Mouse (Mus musculus) MEL (cell line): ENCODE measurements around the gene Lsm2. TPM values are rescaled to one million over a fixed set of nuclear protein-coding genes. Genes with fewer than 3 reads are reported as not detected.
A peak's percentile ranks its signal among the peaks of the same experiment; 100 is the strongest.

ENCODE experiments used
- DNase-seq: peaks from one replicate; pipeline ENCODE4 v3.0.0; 2011; ENCODE audit warnings: low read depth, low spot score
- H3K27ac ChIP-seq: 2 replicates; pipeline ENCODE4 v1.5.1; 2012; ENCODE audit warnings: low read depth, mild to moderate bottlenecking, control low read depth, low read length, moderate library complexity; ENCODE audit not compliant: control insufficient read depth
- H3K27me3 ChIP-seq, 2 experiments: fragments of 150-350 bp in 1 of 2; sonication (generic) in 1 of 2; 2 replicates each; pipeline ENCODE4 v1.6.1; 2012; ENCODE audit warnings: low read length in 2 of 2, mild to moderate bottlenecking in 2 of 2, improper control_type of control experiment in 1 of 2, moderate library complexity in 1 of 2; ENCODE audit not compliant: insufficient read depth in 2 of 2, control insufficient read depth in 1 of 2
- H3K36me3 ChIP-seq, 2 experiments: 2 replicates each; pipeline ENCODE4 v1.6.1; 2012 to 2014; ENCODE audit warnings: low read length in 2 of 2, improper control_type of control experiment in 1 of 2, inconsistent platforms in 1 of 2, mild to moderate bottlenecking in 1 of 2; ENCODE audit not compliant: insufficient read depth in 2 of 2, control insufficient read depth in 1 of 2
- H3K4me1 ChIP-seq, 2 experiments: fragments of 150-350 bp in 1 of 2; sonication (generic) in 1 of 2; 2 replicates each; pipeline ENCODE4 v1.6.1; 2012; ENCODE audit warnings: low read length in 2 of 2, improper control_type of control experiment in 1 of 2, mild to moderate bottlenecking in 1 of 2; ENCODE audit not compliant: insufficient read depth in 2 of 2, control insufficient read depth in 1 of 2
- H3K4me3 ChIP-seq, 2 experiments: fragments of 150-350 bp in 1 of 2; sonication (generic) in 1 of 2; 2 replicates each; pipeline ENCODE4 v1.5.1; 2012; ENCODE audit warnings: low read depth in 2 of 2, low read length in 2 of 2, mild to moderate bottlenecking in 2 of 2, moderate library complexity in 2 of 2, control low read depth in 1 of 2, improper control_type of control experiment in 1 of 2; ENCODE audit not compliant: control insufficient read depth in 1 of 2, insufficient read depth in 1 of 2
- H3K79me2 ChIP-seq: 2 replicates; pipeline ENCODE4 v1.6.1; 2012; ENCODE audit warnings: mild to moderate bottlenecking, low read length, moderate library complexity; ENCODE audit not compliant: control insufficient read depth, poor library complexity, insufficient read depth
- H3K9ac ChIP-seq: 2 replicates; pipeline ENCODE4 v1.6.1; 2012; ENCODE audit warnings: low read depth, mild to moderate bottlenecking, control low read depth, low read length, moderate library complexity; ENCODE audit not compliant: control insufficient read depth, poor library complexity, severe bottlenecking
- H3K9me3 ChIP-seq: fragments of 150-350 bp; sonication (generic); replicated peaks from 2 replicates; pipeline ENCODE4 v1.6.1; 2012; ENCODE audit warnings: mild to moderate bottlenecking, low read length, improper control_type of control experiment, moderate library complexity; ENCODE audit not compliant: insufficient read depth
- CHD1 ChIP-seq: IDR thresholded peaks from 2 replicates; pipeline ENCODE4 v1.6.1; 2012; ENCODE audit warnings: low read depth, mild to moderate bottlenecking, inconsistent platforms, low read length, improper control_type of control experiment
- CHD2 ChIP-seq: IDR thresholded peaks from 2 replicates; pipeline ENCODE4 v1.6.1; 2011; ENCODE audit warnings: low read length, improper control_type of control experiment
- E2F4 ChIP-seq: IDR thresholded peaks from 2 replicates; pipeline ENCODE4 v1.6.1; 2011; ENCODE audit warnings: low read depth, low read length, improper control_type of control experiment, borderline replicate concordance
- ELF1 ChIP-seq: IDR thresholded peaks from 2 replicates; pipeline ENCODE4 v1.6.1; 2014; ENCODE audit warnings: low read depth, mild to moderate bottlenecking, inconsistent platforms, low read length, improper control_type of control experiment, moderate library complexity
- EP300 ChIP-seq, 2 experiments: IDR thresholded peaks; 2 replicates each; pipeline ENCODE4 v1.6.1; 2011; ENCODE audit warnings: improper control_type of control experiment in 2 of 2, low read length in 2 of 2, low read depth in 1 of 2, mild to moderate bottlenecking in 1 of 2
- ETS1 ChIP-seq: IDR thresholded peaks from 2 replicates; pipeline ENCODE4 v1.6.1; 2012; ENCODE audit warnings: low read depth, mild to moderate bottlenecking, inconsistent platforms, low read length, improper control_type of control experiment, moderate library complexity
- GATA1 ChIP-seq: IDR thresholded peaks from 2 replicates; pipeline ENCODE4 v1.6.1; 2011; ENCODE audit warnings: low read depth, low read length, improper control_type of control experiment
- HCFC1 ChIP-seq: IDR thresholded peaks from 2 replicates; pipeline ENCODE4 v1.6.1; 2012; ENCODE audit warnings: low read depth, mild to moderate bottlenecking, inconsistent platforms, low read length, improper control_type of control experiment, moderate library complexity
- MAX ChIP-seq: IDR thresholded peaks from 2 replicates; pipeline ENCODE4 v1.6.1; 2011; ENCODE audit warnings: low read length, improper control_type of control experiment
- MAZ ChIP-seq: IDR thresholded peaks from 2 replicates; pipeline ENCODE4 v1.6.1; 2012; ENCODE audit warnings: low read depth, mild to moderate bottlenecking, inconsistent platforms, low read length, improper control_type of control experiment
- MXI1 ChIP-seq: IDR thresholded peaks from 2 replicates; pipeline ENCODE4 v1.6.1; 2011; ENCODE audit warnings: mild to moderate bottlenecking, low read depth, low read length, improper control_type of control experiment
- MYC ChIP-seq: IDR thresholded peaks from 2 replicates; pipeline ENCODE4 v1.6.1; 2011; ENCODE audit warnings: low read depth, mild to moderate bottlenecking, low read length, improper control_type of control experiment, moderate library complexity
- NELFE ChIP-seq: IDR thresholded peaks from 2 replicates; pipeline ENCODE4 v1.6.1; 2011; ENCODE audit warnings: low read depth, low read length, improper control_type of control experiment
- NRF1 ChIP-seq: IDR thresholded peaks from 2 replicates; pipeline ENCODE4 v1.6.1; 2014; ENCODE audit warnings: low read depth, mild to moderate bottlenecking, inconsistent platforms, low read length, improper control_type of control experiment, moderate library complexity; ENCODE audit not compliant: poor library complexity, insufficient read depth, severe bottlenecking
- POLR2A ChIP-seq, 2 experiments: IDR thresholded peaks; 2 replicates each; pipeline ENCODE4 v1.6.1; 2011 to 2012; ENCODE audit warnings: low read length in 2 of 2, mild to moderate bottlenecking in 2 of 2, control low read depth in 1 of 2, improper control_type of control experiment in 1 of 2, low read depth in 1 of 2, moderate library complexity in 1 of 2; ENCODE audit not compliant: control insufficient read depth in 1 of 2, insufficient read depth in 1 of 2, poor library complexity in 1 of 2
- POLR2AphosphoS2 ChIP-seq: IDR thresholded peaks from 2 replicates; pipeline ENCODE4 v1.6.1; 2011; ENCODE audit warnings: low read length, improper control_type of control experiment
- POLR2AphosphoS5 ChIP-seq: IDR thresholded peaks from 2 replicates; pipeline ENCODE4 v1.6.1; 2012; ENCODE audit warnings: low read depth, borderline replicate concordance, mild to moderate bottlenecking, inconsistent platforms, low read length, moderate library complexity, mixed read lengths
- SIN3A ChIP-seq: IDR thresholded peaks from 2 replicates; pipeline ENCODE4 v1.6.1; 2012; ENCODE audit warnings: low read length, improper control_type of control experiment, inconsistent platforms
- SMC3 ChIP-seq: IDR thresholded peaks from 2 replicates; pipeline ENCODE4 v1.6.1; 2011; ENCODE audit warnings: low read depth, low read length, improper control_type of control experiment
- TAL1 ChIP-seq: IDR thresholded peaks from 2 replicates; pipeline ENCODE4 v1.6.1; 2012; ENCODE audit warnings: mild to moderate bottlenecking, inconsistent platforms, low read length, moderate library complexity, mixed read lengths
- TBP ChIP-seq: IDR thresholded peaks from 2 replicates; pipeline ENCODE4 v1.8.0; 2011; ENCODE audit warnings: low read depth, low read length, improper control_type of control experiment
- TCF12 ChIP-seq: IDR thresholded peaks from 2 replicates; pipeline ENCODE4 v1.6.1; 2014; ENCODE audit warnings: low read depth, mild to moderate bottlenecking, inconsistent platforms, low read length, improper control_type of control experiment, moderate library complexity
- USF1 ChIP-seq: IDR thresholded peaks from 2 replicates; pipeline ENCODE4 v1.6.1; 2014; ENCODE audit warnings: low read depth, mild to moderate bottlenecking, inconsistent platforms, low read length, improper control_type of control experiment, moderate library complexity
- USF2 ChIP-seq, 2 experiments: IDR thresholded peaks; 2 replicates each; pipeline ENCODE4 v1.6.1; 2011 to 2012; ENCODE audit warnings: improper control_type of control experiment in 2 of 2, low read length in 2 of 2, borderline replicate concordance in 1 of 2, inconsistent platforms in 1 of 2, low read depth in 1 of 2, mild to moderate bottlenecking in 1 of 2; ENCODE audit not compliant: insufficient read depth in 1 of 2
- ZC3H11A ChIP-seq: IDR thresholded peaks from 2 replicates; pipeline ENCODE4 v1.6.1; 2012; ENCODE audit warnings: low read depth, mild to moderate bottlenecking, inconsistent platforms, low read length, improper control_type of control experiment
- ZMIZ1 ChIP-seq: IDR thresholded peaks from 2 replicates; pipeline ENCODE4 v1.6.1; 2012; ENCODE audit warnings: low read depth, mild to moderate bottlenecking, inconsistent platforms, low read length, improper control_type of control experiment, moderate library complexity
- polyA plus RNA-seq, 2 experiments: library from polyadenylated mRNA; stranded (reverse) in 1 of 2; unstranded in 1 of 2; fragments of >175 nt in 1 of 2; fragments of >200 nt in 1 of 2; gene quantifications; 2 replicates each; pipeline versions ENCODE4 v1.2.1 to v1.2.4; 2012; ENCODE audit warnings: low replicate concordance in 2 of 2, low read depth in 1 of 2; ENCODE audit not compliant: insufficient read length in 2 of 2, insufficient read depth in 1 of 2, missing spikeins in 1 of 2
- total RNA-seq: library from RNA; depleted of rRNA; stranded (reverse); fragments of 300-350 nt; gene quantifications from 2 replicates; pipeline ENCODE4 v1.2.3, GENCODE M21; 2012

The Lsm2 gene
- total and polyA plus RNA-seq, 3 experiments, result 57.9 to 180 TPM; not detected in 1

- DNase-seq, result peak; percentile 75
- Histone ChIP-seq H3K36me3 (peaks cover 0 to 50% of the 10 kb centered on the region in 2 experiments; a peak in 2 of 4 replicates), H3K4me1 (peaks cover 17 to 63% of the 10 kb centered on the region in 2 experiments; a peak in 3 of 4 replicates), H3K79me2 (peaks cover 39% of the 10 kb centered on the region), H3K9ac (peak overlapping the region; percentile 77), H3K4me3 (peak overlapping the region; percentile 54 to 66), H3K27me3 (no peaks in the 10 kb centered on the region), H3K27ac (peak overlapping the region; percentile 96), H3K9me3 (no peaks in the 10 kb centered on the region)
- TF ChIP-seq CHD1 (no peak), MAX (peak; percentile 77), TAL1 (0 out of 2 replicates have a peak, but pooled peaks have one; percentile 3), MXI1 (no peak; the same call in 1 of the 2 replicates), GATA1 (no peak), USF1 (peak; percentile 66), NRF1 (no peak), TCF12 (peak; percentile 8; the same call in 1 of the 2 replicates), MAZ (peak; percentile 10; the same call in 1 of the 2 replicates), EP300 (IDR thresholded peaks at IDR 0.05; ENCODE audit: low read depth in 1 of 2, low read length in 2 of 2) (peak in 1 of 2 experiments; percentile 50; a peak in 2 of 4 replicates), ZC3H11A (no peak), TBP (peak; percentile 46; the same call in 1 of the 2 replicates), NELFE (peak; percentile 30), POLR2A (IDR thresholded peaks at IDR 0.05; ENCODE audit: control insufficient read depth in 1 of 2, insufficient read depth in 1 of 2, low read depth in 1 of 2, low read length in 2 of 2, poor library complexity in 1 of 2) (peak in 1 of 2 experiments; percentile 61; a peak in 2 of 4 replicates), ZMIZ1 (peak; percentile 22; the same call in 1 of the 2 replicates), SIN3A (peak; percentile 15; the same call in 1 of the 2 replicates), POLR2AphosphoS2 (0 out of 2 replicates have a peak, but pooled peaks have one; percentile 16), HCFC1 (no peak), E2F4 (no peak), ELF1 (0 out of 2 replicates have a peak, but pooled peaks have one; percentile 9), POLR2AphosphoS5 (no peak), ETS1 (peak; percentile 50; the same call in 1 of the 2 replicates), MYC (peak; percentile 33; the same call in 1 of the 2 replicates), USF2 (IDR thresholded peaks at IDR 0.05; ENCODE audit: borderline replicate concordance in 1 of 2, insufficient read depth in 1 of 2, low read depth in 1 of 2, low read length in 2 of 2) (no peak), CHD2 (no peak), SMC3 (peak; percentile 4; the same call in 1 of the 2 replicates)
Measured at GRCm38 (mm10) chr17:35023756-35024155, 42.1 kb downstream of the Lsm2 start.
